Mouse (Mus musculus) right cerebral cortex, adult 2 months (tissue): Measurements from ENCODE around the gene Ptprcap.
"Not testable (repeated sequence)": the region's sequence is repeated elsewhere in the genome, so short reads cannot be mapped to it uniquely, and the experiment has no call there.

Experiments
- DNase-seq, 2 experiments: peaks; one replicate each; pipeline ENCODE4 v3.0.0; 2021 to 2022; ENCODE audit warnings: low spot score in 2 of 2

Gene Ptprcap

GRCm38 (mm10) chr19:4125741-4126696, 27.4 kb upstream of the Ptprcap start, which contains the start of gene Aip:
TSS of gene Aip (minus strand) at chr19:4125858.
- DNase-seq = peak; percentile 97

- no peak for DNase-seq
Observed at GRCm38 (mm10) chr19:4126759-4127495, 26.5 kb upstream of the Ptprcap start.

GRCm38 (mm10) chr19:4129462-4129861, 23.9 kb upstream of the Ptprcap start:
- DNase-seq = no peak

- DNase-seq = no peak
Observed at GRCm38 (mm10) chr19:4130106-4130505, 23.3 kb upstream of the Ptprcap start.

GRCm38 (mm10) chr19:4131075-4131474, 22.3 kb upstream of the Ptprcap start:
- DNase-seq = no peak

GRCm38 (mm10) chr19:4131768-4132167, 21.6 kb upstream of the Ptprcap start:
- no peak for DNase-seq

GRCm38 (mm10) chr19:4134354-4134753, 19.1 kb upstream of the Ptprcap start:
- no peak for DNase-seq

GRCm38 (mm10) chr19:4135229-4135962, 18.0 kb upstream of the Ptprcap start:
- not testable (repeated sequence) for DNase-seq

- not testable (repeated sequence) for DNase-seq
Observed at GRCm38 (mm10) chr19:4135963-4136345, 17.4 kb upstream of the Ptprcap start.

GRCm38 (mm10) chr19:4136463-4136862, 16.9 kb upstream of the Ptprcap start:
- no peak for DNase-seq

- DNase-seq = no peak
Observed at GRCm38 (mm10) chr19:4137913-4138312, 15.5 kb upstream of the Ptprcap start.

GRCm38 (mm10) chr19:4139446-4139845, 14.0 kb upstream of the Ptprcap start, which contains the start of gene Gpr152:
TSS of gene Gpr152 (plus strand) at chr19:4139787.
- no peak for DNase-seq

- DNase-seq = no peak
Observed at GRCm38 (mm10) chr19:4140147-4140546, 13.3 kb upstream of the Ptprcap start.

- DNase-seq = no peak
Observed at GRCm38 (mm10) chr19:4142416-4143173, 10.8 kb upstream of the Ptprcap start.

GRCm38 (mm10) chr19:4143759-4144268, 9.6 kb upstream of the Ptprcap start, which contains the start of gene Cabp4:
TSS of gene Cabp4 (minus strand) at chr19:4144033.
- DNase-seq = no peak

GRCm38 (mm10) chr19:4144550-4145498, 8.6 kb upstream of the Ptprcap start:
- DNase-seq = no peak

GRCm38 (mm10) chr19:4145936-4146335, 7.5 kb upstream of the Ptprcap start:
- no peak for DNase-seq

GRCm38 (mm10) chr19:4146366-4147021, 6.9 kb upstream of the Ptprcap start:
- DNase-seq = no peak

GRCm38 (mm10) chr19:4147022-4147405, 6.4 kb upstream of the Ptprcap start:
- DNase-seq = no peak
